Mouse (Mus musculus) ovary, postnatal 10 days (tissue): ENCODE measurements around the gene Tbc1d22a.
"Not testable (repeated sequence)": the region's sequence is repeated elsewhere in the genome, so short reads cannot be mapped to it uniquely, and the experiment has no call there.

Experiments used
- DNase-seq: peaks from one replicate; pipeline ENCODE4 v3.0.0; 2022; ENCODE audit warnings: low spot score

Gene Tbc1d22a

GRCm38 (mm10) chr15:86203292-86203793, 10.9 kb upstream of the Tbc1d22a start:
- no peak for DNase-seq

GRCm38 (mm10) chr15:86203942-86204561, 10.2 kb upstream of the Tbc1d22a start:
- no peak for DNase-seq

- DNase-seq, result no peak
Measured at GRCm38 (mm10) chr15:86205300-86205699, 9.0 kb upstream of the Tbc1d22a start.

- DNase-seq, result no peak
Measured at GRCm38 (mm10) chr15:86206385-86206784, 7.9 kb upstream of the Tbc1d22a start.

GRCm38 (mm10) chr15:86212193-86212592, 2.1 kb upstream of the Tbc1d22a start:
- not testable (repeated sequence) for DNase-seq

- no peak for DNase-seq
Measured at GRCm38 (mm10) chr15:86214549-86215201, 416 bp downstream of the Tbc1d22a start.

- not testable (repeated sequence) for DNase-seq
Measured at GRCm38 (mm10) chr15:86216641-86217040, 2.4 kb downstream of the Tbc1d22a start.

- no peak for DNase-seq
Measured at GRCm38 (mm10) chr15:86219534-86220228, 5.4 kb downstream of the Tbc1d22a start.

- no peak for DNase-seq
Measured at GRCm38 (mm10) chr15:86220229-86220630, 6.0 kb downstream of the Tbc1d22a start.

GRCm38 (mm10) chr15:86220715-86221114, 6.5 kb downstream of the Tbc1d22a start:
- no peak for DNase-seq

GRCm38 (mm10) chr15:86221369-86221768, 7.1 kb downstream of the Tbc1d22a start:
- no peak for DNase-seq

- DNase-seq, result not testable (repeated sequence)
Measured at GRCm38 (mm10) chr15:86221901-86222300, 7.6 kb downstream of the Tbc1d22a start.

GRCm38 (mm10) chr15:86224972-86225551, 10.8 kb downstream of the Tbc1d22a start:
- no peak for DNase-seq

- no peak for DNase-seq
Measured at GRCm38 (mm10) chr15:86226221-86226620, 12.0 kb downstream of the Tbc1d22a start.

GRCm38 (mm10) chr15:86226968-86227367, 12.7 kb downstream of the Tbc1d22a start:
- DNase-seq, result no peak

- no peak for DNase-seq
Measured at GRCm38 (mm10) chr15:86228186-86228585, 13.9 kb downstream of the Tbc1d22a start.

GRCm38 (mm10) chr15:86229088-86229487, 14.8 kb downstream of the Tbc1d22a start:
- DNase-seq, result no peak

GRCm38 (mm10) chr15:86229623-86230022, 15.4 kb downstream of the Tbc1d22a start:
- no peak for DNase-seq

GRCm38 (mm10) chr15:86231170-86231569, 16.9 kb downstream of the Tbc1d22a start:
- DNase-seq, result no peak

GRCm38 (mm10) chr15:86231831-86232512, 17.7 kb downstream of the Tbc1d22a start:
- DNase-seq, result no peak

GRCm38 (mm10) chr15:86234001-86234400, 19.7 kb downstream of the Tbc1d22a start:
- no peak for DNase-seq
